Mouse (Mus musculus): ENCODE results near the gene Mmp17.

The Mmp17 gene

DNA sequence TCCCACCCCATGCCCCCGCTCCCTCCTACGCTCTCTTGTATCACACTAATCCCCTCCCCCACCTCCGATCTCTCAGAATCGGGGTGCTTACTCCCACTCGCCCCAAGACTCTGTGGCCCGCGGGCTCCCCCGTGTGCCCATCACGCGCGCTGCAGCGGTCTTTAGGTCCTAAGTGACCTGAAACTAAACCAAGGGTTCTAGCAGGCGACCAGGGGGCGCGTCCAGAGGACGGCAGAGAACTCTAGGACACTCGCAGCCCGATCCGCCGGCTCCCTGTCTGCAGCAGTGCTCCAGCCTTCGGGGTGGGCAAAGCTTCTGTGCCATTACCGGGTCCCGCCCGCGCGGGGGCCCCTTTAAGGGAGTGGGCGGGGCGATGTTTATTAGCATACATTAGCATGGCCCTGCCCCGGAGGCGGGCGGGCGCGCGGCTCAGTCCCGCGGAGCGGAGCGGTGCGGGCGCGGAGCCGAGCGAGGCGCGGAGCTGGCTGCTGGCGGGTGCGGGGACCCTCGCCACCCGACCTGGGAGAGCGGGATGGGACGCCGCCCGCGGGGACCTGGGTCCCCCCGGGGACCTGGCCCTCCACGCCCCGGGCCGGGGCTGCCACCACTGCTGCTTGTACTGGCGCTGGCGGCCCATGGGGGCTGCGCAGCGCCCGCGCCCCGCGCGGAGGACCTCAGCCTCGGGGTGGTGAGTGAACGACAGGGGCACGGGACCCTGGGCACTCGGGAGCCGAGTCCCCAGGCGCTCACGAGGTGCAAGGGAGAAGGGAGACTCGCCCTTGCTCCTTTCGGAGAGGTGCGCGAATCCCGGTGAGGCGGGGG, at the start of gene Mmp17:
Mmp17 (plus strand) TSS at position 409 of the 822 bp plus-strand sequence.
- DNase-seq = peak; percentile 97

DNA sequence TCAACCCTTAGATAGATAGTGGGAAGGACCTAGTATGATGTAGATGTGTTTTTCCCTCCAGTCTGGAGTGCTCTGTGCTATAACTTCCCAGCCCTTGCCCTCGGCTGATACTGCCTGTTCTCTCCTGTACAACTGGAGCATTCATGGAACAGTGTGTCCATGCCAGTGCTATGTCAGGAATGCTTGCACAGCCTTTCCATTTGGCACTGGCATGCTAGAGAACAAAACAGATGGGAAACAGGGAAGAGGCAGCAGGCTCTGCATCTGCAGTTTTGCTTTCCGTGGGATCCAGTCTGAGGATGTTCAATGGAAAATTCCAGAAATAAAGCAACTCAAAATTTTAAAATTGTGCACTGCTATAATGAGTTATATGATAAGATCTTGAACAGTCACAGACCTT, 49.5 kb upstream of the Mmp17 start:
- peak; percentile 78 for DNase-seq

DNA sequence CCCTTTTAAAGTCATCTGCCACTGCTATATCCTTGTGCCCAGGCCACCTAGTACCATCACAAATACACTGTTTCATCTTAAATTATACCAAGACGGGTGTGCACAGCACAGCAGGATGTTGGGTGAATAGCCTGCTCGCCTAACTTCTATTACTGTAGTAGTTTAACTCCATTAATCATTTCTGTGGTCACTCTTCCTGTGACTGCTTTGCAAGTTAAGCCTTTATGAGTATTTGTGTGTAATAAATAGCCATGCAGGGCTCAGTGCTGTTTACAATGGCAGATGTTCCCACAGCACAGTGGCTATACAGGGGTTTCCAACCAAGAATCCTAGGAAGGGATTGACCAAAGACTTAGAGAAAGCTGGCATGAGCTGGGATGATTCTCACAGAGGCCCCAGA, 48.9 kb upstream of the Mmp17 start:
- no peak for DNase-seq

DNA sequence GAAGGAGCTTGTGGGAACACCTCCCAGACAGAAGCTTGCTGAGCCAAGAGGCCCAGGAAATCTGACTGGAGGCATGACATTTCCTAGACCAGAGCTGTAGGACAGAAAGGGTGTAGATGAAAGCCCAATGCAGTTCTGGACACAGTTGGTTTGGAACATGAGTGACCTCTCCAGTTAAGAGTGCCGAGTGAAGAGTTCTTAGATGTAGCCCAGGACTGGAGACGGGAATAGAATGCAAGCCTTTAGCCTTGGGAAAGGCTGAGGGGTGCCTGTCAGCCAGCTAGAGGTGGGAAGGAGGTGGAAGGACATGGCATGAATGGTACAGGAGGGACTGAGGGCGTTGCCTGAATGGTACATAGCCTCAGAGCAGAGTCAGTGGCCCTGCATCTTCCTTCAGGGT, 48.5 kb upstream of the Mmp17 start:
- no peak for DNase-seq

DNA sequence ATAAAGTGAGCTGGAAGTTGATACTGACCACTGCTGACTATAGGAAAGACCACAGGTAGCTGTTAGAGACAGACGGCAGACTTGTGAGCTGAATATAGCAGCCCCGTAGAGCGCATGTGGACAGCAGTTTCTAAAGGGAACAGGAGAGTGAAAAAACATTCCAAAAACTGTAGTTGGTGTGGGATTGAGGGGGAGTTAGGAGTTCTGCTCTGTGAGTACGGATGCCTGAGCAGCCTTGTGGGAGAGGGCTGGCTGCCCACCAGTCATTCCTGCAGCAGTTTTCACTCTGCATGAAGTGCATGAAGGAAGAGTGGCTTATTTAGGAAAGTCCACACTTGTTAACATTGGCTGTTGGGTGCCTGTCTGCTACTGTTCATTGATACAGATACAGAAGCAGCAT, 45.1 kb upstream of the Mmp17 start:
- DNase-seq = no peak

DNA sequence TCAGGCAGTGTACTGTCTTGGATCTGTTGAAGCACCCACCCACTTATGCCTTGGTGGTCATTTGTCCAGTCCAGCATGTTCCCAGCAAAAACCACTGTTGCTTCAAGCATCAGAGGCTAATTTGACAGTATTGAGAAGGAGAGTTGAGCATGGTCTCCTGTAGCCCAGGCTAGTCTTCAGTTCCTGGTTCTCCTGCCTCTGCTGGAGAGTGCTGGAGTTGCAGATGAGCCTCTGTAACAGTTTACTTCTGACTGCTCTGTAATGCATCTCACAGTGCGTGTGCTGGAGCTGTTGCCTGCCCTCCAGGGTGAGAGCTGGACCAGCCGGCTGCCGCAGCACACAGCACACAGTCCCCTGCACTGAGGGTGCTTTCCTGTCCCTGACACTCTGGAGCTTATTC, 41.7 kb upstream of the Mmp17 start:
- no peak for DNase-seq

DNA sequence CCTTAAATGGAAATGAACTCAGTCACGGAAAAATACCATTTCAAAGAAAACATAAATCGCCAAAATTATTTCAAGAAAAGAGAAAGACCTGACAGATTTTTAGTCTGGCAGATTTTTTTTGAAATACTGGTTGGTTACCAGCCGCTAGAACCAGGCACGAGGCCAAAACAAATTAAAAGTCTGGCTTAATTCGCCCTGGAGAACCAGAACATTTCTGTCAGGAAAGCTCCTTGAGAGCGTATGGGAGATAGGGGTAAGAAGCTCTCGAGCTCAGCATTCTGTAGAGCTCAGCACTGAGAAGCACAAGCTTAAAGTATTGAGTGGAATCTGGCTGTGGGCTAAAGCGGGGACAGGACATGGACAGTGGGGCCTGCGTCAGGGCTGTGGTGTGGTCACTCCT, 38.2 kb upstream of the Mmp17 start:
- no peak for DNase-seq

DNA sequence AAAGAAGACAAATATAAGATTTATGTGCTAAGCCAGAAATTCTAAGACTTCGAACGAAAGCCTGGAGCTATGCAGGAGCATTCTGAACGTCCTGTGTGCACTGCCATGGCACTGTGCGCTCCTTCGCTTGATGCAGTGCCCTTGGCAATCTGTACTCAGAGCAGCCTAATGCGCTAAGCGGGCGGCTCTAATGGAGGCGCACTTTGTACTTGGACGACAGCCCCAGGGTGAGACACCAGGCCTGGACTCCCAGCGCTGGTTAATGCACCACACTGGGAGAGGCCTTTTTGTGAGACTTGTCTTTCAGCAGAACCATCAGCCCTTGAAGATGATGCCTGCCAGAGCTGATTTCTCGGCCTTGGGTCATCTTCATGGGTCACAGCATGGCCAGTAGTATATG, 34.3 kb upstream of the Mmp17 start:
- no peak for DNase-seq

DNA sequence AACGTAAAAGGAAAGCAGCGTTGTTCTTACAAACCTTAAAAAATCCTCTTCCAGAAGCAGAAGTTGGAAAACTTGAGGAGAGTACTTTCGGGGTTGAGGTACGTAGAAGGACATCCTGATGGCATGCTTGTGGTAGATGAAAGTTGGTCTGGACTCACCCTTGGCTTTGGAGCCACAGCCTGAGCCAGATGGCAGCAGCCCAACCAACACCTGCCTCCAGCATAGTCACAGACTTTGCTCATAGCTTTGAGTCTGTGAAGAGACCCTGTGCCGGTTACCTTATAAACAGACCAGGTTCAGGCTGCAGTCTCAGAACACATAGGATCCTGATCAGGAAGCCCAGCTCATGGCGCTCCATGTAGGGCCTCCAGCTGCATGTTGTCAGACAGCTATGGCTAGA, 33.2 kb upstream of the Mmp17 start:
- DNase-seq = no peak

DNA sequence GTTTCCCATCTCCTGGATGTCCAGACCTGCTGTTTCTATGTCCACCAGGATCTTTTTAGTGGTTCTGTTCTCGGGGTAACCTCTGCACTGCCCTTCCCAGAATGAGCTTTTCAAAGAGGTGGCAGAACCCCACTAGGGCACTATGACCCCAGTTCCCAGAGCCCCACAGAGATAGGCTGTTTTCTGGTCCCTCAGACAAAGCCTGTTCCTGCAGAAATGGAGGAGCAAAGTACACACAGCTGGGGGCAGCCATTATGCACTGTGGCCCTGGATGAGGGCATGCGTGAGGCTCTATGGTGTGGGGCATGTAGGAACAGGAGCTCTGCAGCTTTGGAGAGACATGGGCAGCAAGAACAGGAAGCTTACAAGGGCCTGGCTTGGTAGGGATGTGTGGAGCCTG, 32.0 kb upstream of the Mmp17 start:
- no peak for DNase-seq

DNA sequence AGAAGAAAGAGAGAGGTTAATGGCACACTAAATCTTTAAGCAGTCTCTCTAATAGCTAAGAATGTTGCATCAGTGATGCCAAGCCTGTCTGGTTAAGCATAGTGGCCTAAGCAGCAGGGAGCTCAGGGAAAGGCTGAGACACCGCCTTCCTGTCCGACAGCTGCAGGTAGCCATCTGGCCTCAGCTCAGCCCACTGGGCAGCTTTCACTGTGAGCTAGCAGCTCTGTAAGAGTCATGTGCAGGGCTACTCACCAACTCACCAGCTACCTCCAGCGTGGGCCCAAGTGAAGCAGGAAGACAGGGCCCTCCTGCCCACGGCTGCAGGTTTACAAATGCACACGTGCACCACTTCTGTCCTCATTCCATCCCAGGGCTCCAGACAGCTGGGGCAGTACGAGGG, 30.3 kb upstream of the Mmp17 start:
- no peak for DNase-seq

DNA sequence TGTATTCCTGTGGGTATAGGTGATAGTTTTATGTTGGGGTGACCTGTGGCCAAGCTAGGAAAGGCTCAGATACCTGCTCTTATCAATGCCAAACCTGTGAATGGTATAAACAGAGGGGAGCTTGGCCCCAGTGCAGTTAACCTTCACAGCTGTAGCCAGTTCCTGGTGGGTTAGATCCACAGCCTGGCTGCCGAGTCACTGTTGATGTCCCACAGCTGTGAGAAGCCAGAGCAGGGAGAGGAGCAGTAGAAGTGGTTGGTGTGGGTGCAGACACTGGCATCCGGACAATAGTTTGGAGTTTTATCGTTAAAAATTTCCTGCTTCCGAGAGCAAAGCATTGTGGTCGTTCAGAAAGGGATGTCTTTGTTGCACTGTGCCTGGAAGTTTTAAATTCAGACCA, 25.4 kb upstream of the Mmp17 start:
- DNase-seq = no peak

DNA sequence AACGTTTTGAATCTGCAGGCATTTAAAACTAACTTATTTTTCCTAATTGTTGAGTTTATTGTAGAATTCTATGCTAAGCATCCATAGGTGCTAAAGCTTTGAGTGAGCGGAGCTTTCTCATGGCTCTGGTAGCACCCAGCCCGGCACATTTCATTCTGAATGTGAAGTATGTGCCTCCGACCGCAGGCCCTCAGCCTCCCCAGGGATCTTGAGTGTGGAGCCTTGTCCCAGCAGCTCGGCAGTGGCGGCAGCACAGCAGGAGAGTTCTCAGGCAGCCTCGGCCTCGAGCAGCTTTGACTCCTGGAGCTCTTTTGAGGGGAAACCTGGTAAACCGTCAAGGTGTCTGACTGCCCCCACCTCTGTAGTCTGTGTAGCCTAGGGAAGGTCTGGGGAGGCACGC, 24.7 kb upstream of the Mmp17 start:
- DNase-seq = no peak

DNA sequence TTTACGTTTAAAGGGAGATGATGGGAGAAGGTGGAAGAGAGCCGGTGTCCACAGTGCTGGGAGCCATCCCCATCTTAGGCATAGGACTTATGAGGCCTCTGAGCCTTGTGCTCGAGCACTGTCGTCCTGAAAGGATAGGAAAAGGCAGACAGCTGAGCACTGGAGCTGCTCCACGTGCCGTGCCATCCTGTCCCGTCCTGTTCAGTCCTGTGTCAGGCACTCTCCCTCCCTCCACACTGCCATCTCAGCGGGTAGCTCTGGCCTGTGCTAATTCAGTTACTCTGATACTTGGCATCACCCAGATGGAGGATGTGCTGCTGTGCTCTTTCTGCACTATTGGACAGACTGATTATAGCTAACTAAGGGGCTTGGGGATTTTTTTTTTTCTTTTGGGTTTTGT, 21.6 kb upstream of the Mmp17 start:
- DNase-seq = peak; percentile 58

DNA sequence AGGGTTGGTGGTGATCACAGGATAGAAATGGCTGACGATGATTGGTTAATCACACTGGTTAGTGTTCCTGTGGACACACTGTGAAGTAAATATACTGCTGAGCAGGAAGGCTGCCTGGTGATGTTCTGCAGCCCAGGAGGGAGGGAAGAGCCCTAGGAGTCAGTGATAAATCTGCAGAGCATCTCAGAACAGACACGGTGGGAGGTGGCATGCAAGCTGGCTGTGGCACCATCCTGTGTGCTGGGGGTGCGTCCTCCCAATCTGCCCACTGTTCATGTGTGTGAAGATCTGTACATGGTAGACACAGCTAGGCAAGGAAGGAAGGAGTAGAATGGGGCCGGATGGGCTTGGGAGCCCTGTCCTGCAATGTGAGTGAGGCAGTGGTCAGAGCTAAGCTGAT, 15.4 kb upstream of the Mmp17 start:
- no peak for DNase-seq

DNA sequence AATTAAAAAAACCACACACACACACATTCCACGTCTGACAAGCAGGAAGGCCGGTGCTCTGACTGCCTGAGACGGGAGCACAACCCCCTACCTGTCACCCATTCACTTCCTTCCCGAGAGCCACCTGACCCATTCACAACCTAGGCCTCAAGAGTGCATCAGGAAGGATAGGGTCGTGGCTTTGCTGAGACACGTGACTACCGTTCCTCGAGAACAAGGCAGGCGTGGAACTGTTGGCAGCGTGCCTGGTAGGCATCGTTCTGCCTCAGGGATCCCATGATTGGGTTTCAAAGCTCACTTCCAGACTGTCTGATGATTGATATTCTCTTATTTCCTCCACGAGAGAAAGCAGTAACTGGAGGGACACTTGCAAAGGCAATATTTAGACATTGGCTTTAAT, 5.8 kb upstream of the Mmp17 start:
- DNase-seq = no peak

DNA sequence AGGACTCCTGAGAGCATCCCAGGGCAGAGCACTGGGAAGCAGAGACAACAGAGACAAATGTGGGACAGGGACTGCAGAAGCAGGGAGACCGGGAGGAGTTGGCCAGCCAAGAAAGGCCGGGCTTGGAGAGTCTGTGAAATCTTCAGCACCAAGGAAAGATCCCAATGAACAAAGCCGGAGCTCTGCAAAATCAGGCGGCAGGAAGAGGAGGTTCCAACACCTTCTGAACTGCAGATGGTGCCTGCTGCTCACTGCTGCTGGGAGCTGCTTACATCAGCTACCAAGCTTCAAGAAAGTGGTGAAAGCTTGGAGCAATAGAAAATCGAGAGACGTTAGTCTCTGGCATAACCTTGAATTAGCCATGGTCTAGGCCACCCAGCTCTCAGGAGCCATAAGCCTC, 3.9 kb upstream of the Mmp17 start:
- DNase-seq = no peak

DNA sequence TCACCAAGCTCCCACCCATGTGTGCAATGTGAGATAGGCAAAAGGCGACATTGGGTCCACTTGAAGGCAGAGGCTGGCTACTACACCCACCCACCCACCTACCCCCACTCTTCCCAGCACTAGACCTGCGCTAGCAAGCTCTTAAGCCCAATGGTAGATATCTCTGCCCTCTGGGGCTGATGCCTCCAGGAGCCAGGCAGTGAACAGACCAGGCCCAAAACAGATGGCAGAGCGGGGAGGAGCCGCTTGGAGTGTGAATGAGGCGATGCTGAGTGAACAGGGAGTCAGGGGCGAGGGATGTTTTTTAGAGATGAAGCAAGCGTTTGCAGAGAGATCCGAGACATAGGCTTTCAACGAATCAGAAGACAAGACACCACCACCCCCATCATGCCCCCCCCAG, 3.4 kb upstream of the Mmp17 start:
- DNase-seq = no peak

DNA sequence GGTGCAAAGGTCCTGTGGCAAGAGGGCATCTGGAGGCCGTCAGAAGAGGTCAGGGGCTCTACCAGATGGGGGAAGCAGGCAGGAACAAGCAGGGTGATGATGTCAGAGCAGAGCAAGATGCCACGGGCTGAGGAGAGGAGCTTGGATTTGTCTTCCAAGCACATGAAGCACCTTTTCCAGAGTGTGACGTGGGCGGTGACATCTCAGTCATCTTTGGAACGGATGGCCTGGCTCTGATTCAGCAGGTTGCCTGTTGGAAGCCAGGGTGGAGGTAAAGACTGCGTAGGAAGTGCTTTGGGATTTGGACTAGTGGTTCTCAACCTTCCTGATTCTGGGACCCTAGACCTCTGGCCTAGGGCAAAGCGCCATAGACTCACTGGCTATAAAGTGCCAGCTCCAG, 3.0 kb upstream of the Mmp17 start:
- DNase-seq = peak; percentile 42

DNA sequence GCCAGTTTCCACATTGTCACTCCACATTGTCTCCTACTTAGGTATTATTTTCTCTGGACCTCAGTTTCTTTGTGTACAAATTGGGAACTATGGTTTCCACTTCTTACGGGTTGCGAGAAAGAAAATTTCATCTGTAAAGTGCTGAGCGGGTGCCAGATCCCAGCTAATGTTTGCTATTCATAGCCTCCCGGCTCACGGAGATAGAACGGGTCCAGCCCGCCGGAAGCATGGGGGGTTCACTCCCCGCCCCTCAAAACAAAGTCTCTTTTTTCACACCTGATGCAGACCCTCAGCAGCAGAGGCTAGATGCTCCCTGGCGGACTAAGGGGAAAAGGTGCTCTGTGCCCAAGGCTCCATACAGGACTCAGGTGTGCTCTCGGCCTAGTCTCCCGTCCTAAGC, 638 bp upstream of the Mmp17 start:
- DNase-seq = peak; percentile 65

DNA sequence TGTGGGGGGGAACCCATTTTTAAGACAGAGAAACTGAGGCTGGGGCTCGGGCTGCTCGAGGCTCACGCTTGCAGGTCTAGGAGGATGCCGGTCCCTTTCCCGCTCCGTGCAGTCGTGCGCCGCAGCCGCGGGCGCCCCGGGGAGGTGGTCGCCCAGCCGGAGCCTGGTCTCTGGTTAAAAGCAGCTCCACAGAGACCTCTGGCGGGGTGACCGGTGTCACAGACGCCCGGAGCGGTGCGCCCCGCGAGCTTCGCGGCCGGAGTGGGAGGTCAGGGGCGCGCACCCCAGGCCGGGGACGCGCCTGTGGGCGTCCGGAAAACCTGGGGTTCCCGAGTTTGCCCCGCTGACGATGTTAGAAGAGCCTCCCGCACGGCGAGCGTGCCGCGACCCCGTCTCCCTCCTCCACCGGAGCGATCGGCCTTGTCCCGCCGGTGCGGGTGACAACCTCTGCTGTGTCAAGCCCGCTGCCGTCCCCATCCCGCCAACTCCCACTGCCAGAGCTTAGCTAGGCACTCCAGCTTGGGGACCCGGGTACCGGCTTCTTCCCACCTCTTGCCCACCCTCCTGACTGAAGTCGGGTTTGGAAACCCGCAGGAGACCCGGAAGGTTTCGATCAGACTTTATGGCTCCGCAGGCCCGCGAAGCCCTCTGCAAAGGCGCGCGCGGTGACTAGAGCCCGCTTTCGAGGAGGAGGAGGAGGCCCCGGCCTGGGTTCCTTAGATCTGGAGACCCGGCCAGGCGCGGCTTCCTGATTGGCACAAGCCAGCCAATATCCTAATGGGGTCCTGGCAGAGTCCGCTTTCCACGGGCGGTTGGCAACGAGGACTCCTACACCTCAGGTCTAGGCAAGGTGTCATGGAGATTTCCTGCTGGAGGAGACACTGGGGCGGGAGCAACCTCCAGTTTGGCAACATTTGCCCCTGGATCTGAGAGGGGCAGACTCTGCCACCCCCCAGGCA, 893 bp downstream of the Mmp17 start:
- DNase-seq = peak; percentile 73

DNA sequence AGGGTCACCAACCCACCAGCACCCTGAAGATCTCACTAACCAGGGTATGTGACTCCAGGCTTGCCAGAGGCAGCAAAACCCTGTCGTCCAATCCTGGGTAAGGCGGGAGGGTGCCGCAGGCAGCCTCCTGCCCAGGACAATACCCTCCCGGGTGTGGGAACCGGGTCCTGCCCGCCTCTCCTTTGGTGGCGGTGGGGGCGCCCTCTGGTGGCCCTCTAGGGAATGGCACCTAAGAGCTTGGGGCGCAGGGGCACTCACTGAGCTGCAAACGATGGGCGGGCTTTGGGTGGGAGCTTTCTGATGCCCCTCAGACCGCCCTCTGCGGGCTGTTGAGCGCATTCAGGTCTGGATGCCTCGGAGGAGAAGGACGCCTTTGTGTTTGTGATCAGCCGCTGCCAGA, 2.0 kb downstream of the Mmp17 start:
- DNase-seq = peak; percentile 90

DNA sequence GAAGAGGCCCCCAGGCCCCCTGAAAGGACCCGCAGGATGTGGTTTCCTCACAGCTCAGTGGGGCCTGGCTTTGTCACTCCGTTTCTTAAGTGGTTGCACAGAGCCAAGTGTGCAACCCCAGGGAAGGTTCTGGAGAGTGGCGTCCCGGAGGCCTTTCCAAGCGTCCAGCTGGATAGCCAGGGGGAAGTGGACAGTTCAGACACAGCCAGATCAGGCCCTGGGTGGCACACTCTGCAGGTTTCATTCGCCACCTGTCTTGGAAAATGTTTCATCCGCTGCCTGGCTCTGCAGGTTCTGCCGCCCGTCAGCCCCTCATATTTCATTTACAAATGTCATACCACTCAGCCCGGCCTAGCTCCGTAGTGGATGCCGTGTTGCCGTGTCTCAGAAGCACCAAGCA, 2.5 kb downstream of the Mmp17 start:
- peak; percentile 67 for DNase-seq

DNA sequence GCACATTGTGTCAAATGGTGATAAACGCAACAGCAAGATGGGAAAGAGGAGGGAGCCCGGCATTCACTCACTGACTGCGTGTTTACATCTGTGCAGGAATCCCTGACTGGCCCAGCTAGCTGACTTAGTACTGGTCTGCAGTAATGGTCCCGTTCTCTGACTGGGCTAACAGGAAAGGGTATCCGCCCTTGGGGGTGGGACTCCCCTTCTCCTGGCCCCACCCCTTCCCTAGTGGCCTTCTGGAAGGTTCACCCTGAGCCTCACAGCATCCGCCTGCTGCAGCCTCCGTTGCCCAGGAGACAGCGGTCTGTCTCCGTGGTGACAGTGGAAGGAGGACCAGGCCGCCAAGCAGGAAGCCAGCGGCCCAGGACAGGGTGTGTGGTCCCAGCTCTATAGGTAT, 6.9 kb downstream of the Mmp17 start:
- peak; percentile 63 for DNase-seq

Measured in cerebellum, adult 9-10 months (tissue).